Mouse (Mus musculus): ENCODE data around the gene Med21. TPM values are rescaled to one million over a fixed set of nuclear protein-coding genes. Genes with fewer than 3 reads are reported as not detected.

Med21 gene
- polyA plus RNA-seq, 1 experiment from 2014 or later: 117 TPM

- Histone ChIP-seq H3K4me2 (ENCODE audit: low read length) (peak overlapping the region; percentile 53), H3K9me3 (ENCODE audit: control insufficient read depth, low read length) (no peaks in the 10 kb centered on the region), H3K27ac (ENCODE audit: low read depth, low read length) (peak overlapping the region; percentile 87; the same call in 1 of the 2 replicates), H3K9ac (ENCODE audit: low read depth, low read length) (no peak overlapping the region), H3K4me1 (ENCODE audit: control insufficient read depth, insufficient read depth, low read depth, low read length) (peaks cover 10% of the 10 kb centered on the region), H3K4me3 (ENCODE audit: low read length) (peak overlapping the region; percentile 81; the same call in 1 of the 2 replicates), H3K27me3 (replicated peaks; ENCODE audit: control insufficient read depth, insufficient read depth, low read length) (no peaks in the 10 kb centered on the region), H3K36me3 (ENCODE audit: control insufficient read depth, insufficient read depth, low read length) (no peaks in the 10 kb centered on the region)
- ATAC-seq: no peak
- 64% methylated on average over 4 of the region's 4 CpGs for WGBS
Observed at GRCm38 (mm10) chr6:146634759-146635606, 7.4 kb upstream of the Med21 start.

GRCm38 (mm10) chr6:146636482-146636881, 5.9 kb upstream of the Med21 start:
- ATAC-seq: no peak
- Histone ChIP-seq H3K9me3 (ENCODE audit: control insufficient read depth, low read length) (no peaks in the 10 kb centered on the region), H3K4me2 (ENCODE audit: low read length) (no peak overlapping the region), H3K27ac (ENCODE audit: low read depth, low read length) (no peak overlapping the region), H3K4me1 (ENCODE audit: control insufficient read depth, insufficient read depth, low read depth, low read length) (peaks cover 10% of the 10 kb centered on the region), H3K9ac (ENCODE audit: low read depth, low read length) (no peak overlapping the region), H3K36me3 (ENCODE audit: control insufficient read depth, insufficient read depth, low read length) (no peaks in the 10 kb centered on the region), H3K27me3 (replicated peaks; ENCODE audit: control insufficient read depth, insufficient read depth, low read length) (no peaks in the 10 kb centered on the region), H3K4me3 (ENCODE audit: low read length) (no peak overlapping the region)
- WGBS: 92% methylated on average over 5 of the region's 5 CpGs

- peaks cover 8% of the 10 kb centered on the region for H3K4me1 ChIP-seq (ENCODE audit: control insufficient read depth, insufficient read depth, low read depth, low read length)
- H3K4me3 ChIP-seq (ENCODE audit: low read length): no peak overlapping the region
- 89% methylated on average over 7 of the region's 7 CpGs for WGBS
- no peak overlapping the region for H3K4me2 ChIP-seq (ENCODE audit: low read length)
- no peaks in the 10 kb centered on the region for H3K9me3 ChIP-seq (ENCODE audit: control insufficient read depth, low read length)
- H3K36me3 ChIP-seq (ENCODE audit: control insufficient read depth, insufficient read depth, low read length): no peaks in the 10 kb centered on the region
- H3K9ac ChIP-seq (ENCODE audit: low read depth, low read length): no peak overlapping the region
- H3K27ac ChIP-seq (ENCODE audit: low read depth, low read length): no peak overlapping the region
- H3K27me3 ChIP-seq (replicated peaks; ENCODE audit: control insufficient read depth, insufficient read depth, low read length): no peaks in the 10 kb centered on the region
- no peak for ATAC-seq
Observed at GRCm38 (mm10) chr6:146640068-146640965, 2.0 kb upstream of the Med21 start.

GRCm38 (mm10) chr6:146640991-146641390, 1.4 kb upstream of the Med21 start:
- no peak overlapping the region for H3K4me2 ChIP-seq (ENCODE audit: low read length)
- no peak overlapping the region for H3K27ac ChIP-seq (ENCODE audit: low read depth, low read length)
- WGBS: 87% methylated on average over 6 of the region's 6 CpGs
- no peak overlapping the region for H3K4me3 ChIP-seq (ENCODE audit: low read length)
- H3K9me3 ChIP-seq (ENCODE audit: control insufficient read depth, low read length): no peaks in the 10 kb centered on the region
- H3K27me3 ChIP-seq (replicated peaks; ENCODE audit: control insufficient read depth, insufficient read depth, low read length): no peaks in the 10 kb centered on the region
- H3K4me1 ChIP-seq (ENCODE audit: control insufficient read depth, insufficient read depth, low read depth, low read length): peaks cover 8% of the 10 kb centered on the region
- H3K36me3 ChIP-seq (ENCODE audit: control insufficient read depth, insufficient read depth, low read length): no peaks in the 10 kb centered on the region
- no peak overlapping the region for H3K9ac ChIP-seq (ENCODE audit: low read depth, low read length)
- ATAC-seq: no peak

GRCm38 (mm10) chr6:146641621-146642210, 631 bp upstream of the Med21 start:
- no peak; the same call in 1 of the 2 replicates for ATAC-seq
- 68% methylated on average over 11 of the region's 11 CpGs for WGBS
- peak overlapping the region; percentile 76 for H3K4me3 ChIP-seq (ENCODE audit: low read length)
- H3K27me3 ChIP-seq (replicated peaks; ENCODE audit: control insufficient read depth, insufficient read depth, low read length): no peaks in the 10 kb centered on the region
- H3K36me3 ChIP-seq (ENCODE audit: control insufficient read depth, insufficient read depth, low read length): no peaks in the 10 kb centered on the region
- peak overlapping the region; percentile 56 for H3K4me2 ChIP-seq (ENCODE audit: low read length)
- H3K9ac ChIP-seq (ENCODE audit: low read depth, low read length): peak overlapping the region; percentile 67
- H3K9me3 ChIP-seq (ENCODE audit: control insufficient read depth, low read length): no peaks in the 10 kb centered on the region
- H3K4me1 ChIP-seq (ENCODE audit: control insufficient read depth, insufficient read depth, low read depth, low read length): peaks cover 8% of the 10 kb centered on the region
- no peak overlapping the region for H3K27ac ChIP-seq (ENCODE audit: low read depth, low read length)

- no peak overlapping the region; the same call in 1 of the 2 replicates for H3K27ac ChIP-seq (ENCODE audit: low read depth, low read length)
- WGBS: 38% methylated on average over 11 of the region's 11 CpGs
- H3K4me2 ChIP-seq (ENCODE audit: low read length): peak overlapping the region; percentile 78
- H3K4me1 ChIP-seq (ENCODE audit: control insufficient read depth, insufficient read depth, low read depth, low read length): peaks cover 8% of the 10 kb centered on the region
- no peaks in the 10 kb centered on the region for H3K36me3 ChIP-seq (ENCODE audit: control insufficient read depth, insufficient read depth, low read length)
- H3K4me3 ChIP-seq (ENCODE audit: low read length): peak overlapping the region; percentile 76
- H3K27me3 ChIP-seq (replicated peaks; ENCODE audit: control insufficient read depth, insufficient read depth, low read length): no peaks in the 10 kb centered on the region
- no peak for ATAC-seq
- no peaks in the 10 kb centered on the region for H3K9me3 ChIP-seq (ENCODE audit: control insufficient read depth, low read length)
- H3K9ac ChIP-seq (ENCODE audit: low read depth, low read length): peak overlapping the region; percentile 90
Observed at GRCm38 (mm10) chr6:146643184-146643570, 830 bp downstream of the Med21 start.

GRCm38 (mm10) chr6:146650013-146650412, 7.7 kb downstream of the Med21 start:
- Histone ChIP-seq H3K9me3 (ENCODE audit: control insufficient read depth, low read length) (no peaks in the 10 kb centered on the region), H3K4me2 (ENCODE audit: low read length) (no peak overlapping the region), H3K27me3 (replicated peaks; ENCODE audit: control insufficient read depth, insufficient read depth, low read length) (no peaks in the 10 kb centered on the region), H3K9ac (ENCODE audit: low read depth, low read length) (no peak overlapping the region), H3K4me1 (ENCODE audit: control insufficient read depth, insufficient read depth, low read depth, low read length) (no peaks in the 10 kb centered on the region), H3K36me3 (ENCODE audit: control insufficient read depth, insufficient read depth, low read length) (peaks cover 10% of the 10 kb centered on the region), H3K4me3 (ENCODE audit: low read length) (no peak overlapping the region), H3K27ac (ENCODE audit: low read depth, low read length) (no peak overlapping the region)
- WGBS: 92% methylated on average over 2 of the region's 2 CpGs
- no peak for ATAC-seq

GRCm38 (mm10) chr6:146651431-146651830, 9.1 kb downstream of the Med21 start:
- ATAC-seq: no peak
- H3K4me3 ChIP-seq (ENCODE audit: low read length): no peak overlapping the region
- no peaks in the 10 kb centered on the region for H3K4me1 ChIP-seq (ENCODE audit: control insufficient read depth, insufficient read depth, low read depth, low read length)
- H3K9ac ChIP-seq (ENCODE audit: low read depth, low read length): no peak overlapping the region
- H3K9me3 ChIP-seq (ENCODE audit: control insufficient read depth, low read length): no peaks in the 10 kb centered on the region
- H3K27ac ChIP-seq (ENCODE audit: low read depth, low read length): no peak overlapping the region
- H3K27me3 ChIP-seq (replicated peaks; ENCODE audit: control insufficient read depth, insufficient read depth, low read length): no peaks in the 10 kb centered on the region
- H3K36me3 ChIP-seq (ENCODE audit: control insufficient read depth, insufficient read depth, low read length): peaks cover 10% of the 10 kb centered on the region
- no peak overlapping the region for H3K4me2 ChIP-seq (ENCODE audit: low read length)

GRCm38 (mm10) chr6:146653197-146653596, 10.8 kb downstream of the Med21 start:
- ATAC-seq: no peak
- no peak overlapping the region for H3K27ac ChIP-seq (ENCODE audit: low read depth, low read length)
- WGBS: 79% methylated on average over 3 of the region's 3 CpGs
- peaks cover 10% of the 10 kb centered on the region for H3K36me3 ChIP-seq (ENCODE audit: control insufficient read depth, insufficient read depth, low read length)
- H3K9me3 ChIP-seq (ENCODE audit: control insufficient read depth, low read length): no peaks in the 10 kb centered on the region
- H3K4me2 ChIP-seq (ENCODE audit: low read length): no peak overlapping the region
- no peaks in the 10 kb centered on the region for H3K4me1 ChIP-seq (ENCODE audit: control insufficient read depth, insufficient read depth, low read depth, low read length)
- H3K9ac ChIP-seq (ENCODE audit: low read depth, low read length): no peak overlapping the region
- H3K27me3 ChIP-seq (replicated peaks; ENCODE audit: control insufficient read depth, insufficient read depth, low read length): no peaks in the 10 kb centered on the region
- no peak overlapping the region for H3K4me3 ChIP-seq (ENCODE audit: low read length)
